Mouse (Mus musculus): ENCODE measurements at regions not wholly inside any gene's neighbourhood (a gene's known extent, or its start where the extent isn't known, plus 50 kb on each side); places are given as distances from the start of the nearest gene placed in this dataset.

- TF ChIP-seq CTCF (conservative IDR thresholded peaks at IDR 0.05; ENCODE audit: low read length) (no peak), NANOG (IDR thresholded peaks at IDR 0.05; ENCODE audit: borderline replicate concordance, low read length) (no peak), POU5F1 (IDR thresholded peaks at IDR 0.05; ENCODE audit: borderline replicate concordance, low read length) (no peak)
Observed at GRCm38 (mm10) chr2:146571857-146572256, 59.7 kb upstream of the Ralgapa2 start.

Data from E14TG2a.4 (cell line).